Mouse (Mus musculus) heart, postnatal 0 days (tissue): ENCODE measurements around the gene Klk8. TPM values are rescaled to one million over a fixed set of nuclear protein-coding genes. Genes with fewer than 3 reads are reported as not detected.

Source experiments
- ATAC-seq: fragments of 200-750 bp; cut with Nextera tagmentation; 2 replicates; pipeline ENCODE4 v1.8.0; 2017; ENCODE audit warnings: low read depth, moderate number of reproducible peaks, moderate library complexity; ENCODE audit not compliant: insufficient read depth
- DNase-seq: peaks from one replicate; pipeline ENCODE4 v3.0.0-alpha.2; 2016; ENCODE audit warnings: low spot score
- H3K27ac ChIP-seq: fragments of 300-500 bp; sonication (generic); 2 replicates; pipeline ENCODE4 v1.5.1; 2014; ENCODE audit warnings: low read depth, mild to moderate bottlenecking
- H3K27me3 ChIP-seq: fragments of 300-500 bp; sonication (generic); 2 replicates; pipeline ENCODE4 v1.6.1; 2014; ENCODE audit warnings: low read length, mixed read lengths; ENCODE audit not compliant: control insufficient read depth, insufficient read depth
- H3K36me3 ChIP-seq: fragments of 300-500 bp; sonication (generic); replicated peaks from 2 replicates; pipeline ENCODE4 v1.6.1; 2014; ENCODE audit warnings: low read length, mixed read lengths; ENCODE audit not compliant: control insufficient read depth, insufficient read depth
- H3K4me1 ChIP-seq: fragments of 300-500 bp; sonication (generic); 2 replicates; pipeline ENCODE4 v1.6.1; 2014; ENCODE audit warnings: antibody characterized with exemption; ENCODE audit not compliant: control insufficient read depth, insufficient read depth
- H3K4me2 ChIP-seq: fragments of 300-500 bp; sonication (generic); 2 replicates; pipeline ENCODE4 v1.6.1; 2014; ENCODE audit warnings: low read depth, mild to moderate bottlenecking, low read length, moderate library complexity
- H3K4me3 ChIP-seq: fragments of 300-500 bp; sonication (generic); 2 replicates; pipeline ENCODE4 v1.5.1; 2014; ENCODE audit warnings: low read depth, low read length
- H3K9ac ChIP-seq: fragments of 300-500 bp; sonication (generic); replicated peaks from 2 replicates; pipeline ENCODE4 v1.6.1; 2014; ENCODE audit warnings: low read depth, low read length, mixed read lengths
- H3K9me3 ChIP-seq: fragments of 300-500 bp; sonication (generic); replicated peaks from 2 replicates; pipeline ENCODE4 v1.6.1; 2016; ENCODE audit warnings: low read length; ENCODE audit not compliant: control insufficient read depth
- CTCF ChIP-seq: IDR thresholded peaks from 2 replicates; pipeline ENCODE4 v1.5.1; 2016; ENCODE audit warnings: antibody characterized with exemption, control low read depth, low read depth
- EP300 ChIP-seq: IDR thresholded peaks from 2 replicates; pipeline ENCODE4 v1.6.1; 2016; ENCODE audit warnings: antibody characterized with exemption, low read depth
- WGBS: fragments of 180-500 bp; shearing (Covaris S2); extraction: QIAGEN DNeasy Blood & Tissue Kit; methylation state at CpG from one replicate; pipeline ENCODE4 v1.1.7; 2014; 5-methylcytosine and 5-hydroxymethylcytosine counted together
- polyA plus RNA-seq: library from polyadenylated mRNA; unstranded; fragments of >200 nt; fragmentation: Nextera tagmentation; extraction: Ambion mirVana; gene quantifications from 2 replicates; pipeline ENCODE4 v1.2.1, GENCODE M21; 2015
- total RNA-seq: library from RNA; depleted of rRNA; stranded (reverse); fragments of >200 nt; gene quantifications from 2 replicates; pipeline ENCODE4 v1.2.3, GENCODE M21; 2014; ENCODE audit warnings: low replicate concordance; rRNA removed

Gene Klk8
- 9.3 and 40.6 TPM in 2 replicates for total RNA-seq
- polyA plus RNA-seq, result 16.4 and 17.0 TPM in 2 replicates

- ATAC-seq, result no peak
- peak within 1 kb of the TSS; percentile 57 for H3K4me3 ChIP-seq
- H3K27me3 ChIP-seq, result peaks cover 10% of the 10 kb centered on the region; the same call in 1 of the 2 replicates
- H3K9ac ChIP-seq, result no peak within 1 kb of the TSS; the same call in 1 of the 2 replicates
- H3K36me3 ChIP-seq, result no peaks in the 10 kb centered on the region
- no peak for DNase-seq
- no peaks in the 10 kb centered on the region for H3K9me3 ChIP-seq
- peaks cover 12% of the 10 kb centered on the region for H3K4me1 ChIP-seq
- TF ChIP-seq EP300 (no peak), CTCF (no peak)
- WGBS, result 1% methylated on average over 27 of the region's 28 CpGs
- H3K4me2 ChIP-seq, result peak within 1 kb of the TSS; percentile 69
- no peak within 1 kb of the TSS for H3K27ac ChIP-seq
Measured at GRCm38 (mm10) chr7:43797333-43797769, at the start of gene Klk8. Gene Klk8 (plus strand): TSS chr7:43797577.

GRCm38 (mm10) chr7:43747788-43748187 lies 49.6 kb upstream of the Klk8 start:
- DNase-seq (peak; percentile 39), ATAC-seq (peak; percentile 49)
- 52% methylated on average over 1 of the region's 1 CpGs for WGBS
- H3K4me1 ChIP-seq, result no peaks in the 10 kb centered on the region
- TF ChIP-seq EP300, result no peak; the same call in 1 of the 2 replicates
- no peaks in the 10 kb centered on the region for H3K9me3 ChIP-seq
- no peaks in the 10 kb centered on the region for H3K27me3 ChIP-seq
- H3K4me2 ChIP-seq, result no peak overlapping the region
- no peak overlapping the region for H3K4me3 ChIP-seq
- H3K9ac ChIP-seq, result no peak overlapping the region
- H3K36me3 ChIP-seq, result no peaks in the 10 kb centered on the region
- peak overlapping the region; percentile 40; the same call in 1 of the 2 replicates for H3K27ac ChIP-seq

GRCm38 (mm10) chr7:43752806-43753205 lies 44.6 kb upstream of the Klk8 start:
- TF ChIP-seq CTCF, result no peak
- TF ChIP-seq EP300, result no peak
- ATAC-seq (no peak), DNase-seq (no peak)
- Histone ChIP-seq H3K9me3 (no peaks in the 10 kb centered on the region), H3K4me1 (no peaks in the 10 kb centered on the region), H3K4me2 (no peak overlapping the region), H3K27ac (no peak overlapping the region), H3K36me3 (no peaks in the 10 kb centered on the region), H3K9ac (no peak overlapping the region), H3K27me3 (no peaks in the 10 kb centered on the region), H3K4me3 (no peak overlapping the region)
- WGBS, result 22% methylated on average over 2 of the region's 2 CpGs

- 40% methylated on average over 8 of the region's 8 CpGs for WGBS
- no peak overlapping the region for H3K9ac ChIP-seq
- ATAC-seq, result no peak
Measured at GRCm38 (mm10) chr7:43766484-43766883, 30.9 kb upstream of the Klk8 start.

GRCm38 (mm10) chr7:43768597-43768996 lies 28.8 kb upstream of the Klk8 start, which contains the start of gene Klk12:
Gene Klk12 (plus strand): TSS chr7:43768897.
- Histone ChIP-seq H3K27ac (no peak within 1 kb of the TSS), H3K9me3 (no peaks in the 10 kb centered on the region), H3K36me3 (no peaks in the 10 kb centered on the region), H3K27me3 (no peaks in the 10 kb centered on the region), H3K4me3 (no peak within 1 kb of the TSS), H3K9ac (no peak within 1 kb of the TSS), H3K4me1 (no peaks in the 10 kb centered on the region), H3K4me2 (no peak within 1 kb of the TSS)
- no peak for TF ChIP-seq CTCF
- no peak for TF ChIP-seq EP300
- DNase-seq (no peak), ATAC-seq (no peak)
- 63% methylated on average over 4 of the region's 4 CpGs for WGBS

More at GRCm38 (mm10) chr7:43766484-43766883, 30.9 kb upstream of the Klk8 start:
- no peaks in the 10 kb centered on the region for H3K9me3 ChIP-seq
- no peak overlapping the region for H3K27ac ChIP-seq
- no peak overlapping the region for H3K4me2 ChIP-seq
- H3K36me3 ChIP-seq, result no peaks in the 10 kb centered on the region
- no peak for TF ChIP-seq EP300
- TF ChIP-seq CTCF, result no peak
- no peak for DNase-seq
- H3K4me3 ChIP-seq, result no peak overlapping the region
- H3K27me3 ChIP-seq, result no peaks in the 10 kb centered on the region
- no peaks in the 10 kb centered on the region for H3K4me1 ChIP-seq

GRCm38 (mm10) chr7:43769636-43770035 lies 27.7 kb upstream of the Klk8 start:
- H3K27ac ChIP-seq, result no peak overlapping the region
- TF ChIP-seq EP300 (no peak), CTCF (no peak)
- H3K4me3 ChIP-seq, result no peak overlapping the region
- DNase-seq (no peak), ATAC-seq (no peak)
- 83% methylated on average over 8 of the region's 8 CpGs for WGBS
- no peak overlapping the region for H3K4me2 ChIP-seq
- no peaks in the 10 kb centered on the region for H3K36me3 ChIP-seq
- no peaks in the 10 kb centered on the region for H3K4me1 ChIP-seq
- H3K27me3 ChIP-seq, result no peaks in the 10 kb centered on the region
- no peaks in the 10 kb centered on the region for H3K9me3 ChIP-seq
- no peak overlapping the region for H3K9ac ChIP-seq
